Mouse (Mus musculus): Measurements from ENCODE around the gene Zfp62. TPM values are rescaled to one million over a fixed set of nuclear protein-coding genes. Genes with fewer than 3 reads are reported as not detected.

Gene Zfp62
- total RNA-seq, 4 experiments from 2014 or later: 24.4 to 29.9 (median 26.0) TPM

Other genes starting within 250 kb of the Zfp62 start
- gene Olfr56, start 224.4 kb upstream of the Zfp62 start, total RNA-seq (2022): not detected
- under 1 TPM; 0.49 to 0.94 (median 0.67) TPM for gene 9930111J21Rik1, start 223.9 kb upstream of the Zfp62 start, total RNA-seq (2022)
- gene Gm12185, start 211.1 kb upstream of the Zfp62 start, total RNA-seq (2022): under 1 TPM; 0.15 to 0.51 (median 0.20) TPM
- gene Tgtp1, start 209.1 kb upstream of the Zfp62 start, total RNA-seq (2022): 1 to 10 TPM in 1 of 4 experiments, under 1 TPM in 3; 0.68 to 1.2 (median 0.76) TPM
- gene 9930111J21Rik2, start 152.1 kb upstream of the Zfp62 start, total RNA-seq (2022): 1 to 10 TPM in 2 of 4 experiments, under 1 TPM in 2; 0.70 to 1.2 (median 1.0) TPM
- gene Tgtp2, start 139.1 kb upstream of the Zfp62 start, total RNA-seq (2022): under 1 TPM in 3 of 4 experiments, not detected in 1; 0.29 to 0.53 (median 0.43) TPM
- 1 to 10 TPM in 2 of 4 experiments, under 1 TPM in 2; 0.58 to 1.1 (median 0.89) TPM for gene Ifi47, start 126.7 kb upstream of the Zfp62 start, total RNA-seq (2022)
- not detected for gene Olfr1396, start 88.4 kb upstream of the Zfp62 start, total RNA-seq (2022)
- not detected for gene Olfr1395, start 61.0 kb upstream of the Zfp62 start, total RNA-seq (2022)
- not detected for gene Olfr1394, start 48.9 kb upstream of the Zfp62 start, total RNA-seq (2022)
- gene Btnl9, start 16.1 kb upstream of the Zfp62 start, total RNA-seq (2022): 1 to 10 TPM in 3 of 4 experiments, under 1 TPM in 1; 0.96 to 2.6 (median 2.0) TPM
- 10 to 100 TPM; 39.4 to 56.8 (median 48.4) TPM for gene Mgat1, start 40.9 kb downstream of the Zfp62 start, total RNA-seq (2022)
- not detected for gene Olfr1393, start 75.0 kb downstream of the Zfp62 start, total RNA-seq (2022)
- not detected for gene Olfr1392, start 82.0 kb downstream of the Zfp62 start, total RNA-seq (2022)
- gene Olfr10, start 101.4 kb downstream of the Zfp62 start, total RNA-seq (2022): not detected
- gene Olfr1391, start 119.5 kb downstream of the Zfp62 start, total RNA-seq (2022): not detected
- not detected for gene Olfr1390, start 131.9 kb downstream of the Zfp62 start, total RNA-seq (2022)
- not detected for gene Olfr1389, start 219.8 kb downstream of the Zfp62 start, total RNA-seq (2022)
- gene Olfr1388, start 233.3 kb downstream of the Zfp62 start, total RNA-seq (2022): under 1 TPM in 3 of 4 experiments, not detected in 1; 0.08 to 0.17 (median 0.10) TPM